Mouse (Mus musculus) kidney, postnatal 0 days (tissue): ENCODE data around the gene Ece2. TPM values are rescaled to one million over a fixed set of nuclear protein-coding genes. Genes with fewer than 3 reads are reported as not detected.

Experiments used
- ATAC-seq: fragments of 200-750 bp; cut with Nextera tagmentation; replicated peaks from 2 replicates; pipeline ENCODE4 v1.8.0; 2017; ENCODE audit warnings: low read depth, moderate number of reproducible peaks, moderate TSS enrichment, moderate library complexity; ENCODE audit not compliant: low FRiP score
- DNase-seq: peaks from one replicate; pipeline ENCODE4 v3.0.0-alpha.2; 2016; ENCODE audit warnings: low spot score
- H3K27ac ChIP-seq: fragments of 300-500 bp; sonication (generic); 2 replicates; pipeline ENCODE4 v1.5.1; 2014; ENCODE audit warnings: mild to moderate bottlenecking
- H3K27me3 ChIP-seq: fragments of 300-500 bp; sonication (generic); 2 replicates; pipeline ENCODE4 v1.6.1; 2014; ENCODE audit warnings: low read length, mixed read lengths; ENCODE audit not compliant: insufficient read depth
- H3K36me3 ChIP-seq: fragments of 300-500 bp; sonication (generic); 2 replicates; pipeline ENCODE4 v1.6.1; 2014; ENCODE audit warnings: low read length, mixed read lengths; ENCODE audit not compliant: insufficient read depth
- H3K4me1 ChIP-seq: fragments of 300-500 bp; sonication (generic); replicated peaks from 2 replicates; pipeline ENCODE4 v1.6.1; 2014; ENCODE audit warnings: antibody characterized with exemption, low read length, mixed read lengths; ENCODE audit not compliant: insufficient read depth
- H3K4me2 ChIP-seq: fragments of 300-500 bp; sonication (generic); 2 replicates; pipeline ENCODE4 v1.6.1; 2014; ENCODE audit warnings: mild to moderate bottlenecking, low read length, moderate library complexity, mixed read lengths
- H3K4me3 ChIP-seq: fragments of 300-500 bp; sonication (generic); replicated peaks from 2 replicates; pipeline ENCODE4 v1.5.1; 2014; ENCODE audit warnings: low read depth, low read length
- H3K9ac ChIP-seq: fragments of 300-500 bp; sonication (generic); 2 replicates; pipeline ENCODE4 v1.6.1; 2014; ENCODE audit warnings: low read depth, low read length
- H3K9me3 ChIP-seq: fragments of 300-500 bp; sonication (generic); replicated peaks from 2 replicates; pipeline ENCODE4 v1.6.1; 2016; ENCODE audit warnings: low read length, inconsistent platforms, mixed read lengths
- CTCF ChIP-seq: IDR thresholded peaks from 2 replicates; pipeline ENCODE4 v1.5.1; 2016; ENCODE audit warnings: antibody characterized with exemption, low read depth, mild to moderate bottlenecking, moderate library complexity
- WGBS: fragments of 180-500 bp; shearing (Covaris S2); extraction: QIAGEN DNeasy Blood & Tissue Kit; methylation state at CpG from one replicate; pipeline ENCODE4 v1.1.7; 2014; 5-methylcytosine and 5-hydroxymethylcytosine counted together
- polyA plus RNA-seq: library from polyadenylated mRNA; unstranded; fragments of >200 nt; fragmentation: Nextera tagmentation; extraction: Ambion mirVana; gene quantifications from 2 replicates; pipeline ENCODE4 v1.2.1, GENCODE M21; 2015

Gene Ece2
- polyA plus RNA-seq, 1 experiment from 2014 or later = 1.6 TPM

DNA sequence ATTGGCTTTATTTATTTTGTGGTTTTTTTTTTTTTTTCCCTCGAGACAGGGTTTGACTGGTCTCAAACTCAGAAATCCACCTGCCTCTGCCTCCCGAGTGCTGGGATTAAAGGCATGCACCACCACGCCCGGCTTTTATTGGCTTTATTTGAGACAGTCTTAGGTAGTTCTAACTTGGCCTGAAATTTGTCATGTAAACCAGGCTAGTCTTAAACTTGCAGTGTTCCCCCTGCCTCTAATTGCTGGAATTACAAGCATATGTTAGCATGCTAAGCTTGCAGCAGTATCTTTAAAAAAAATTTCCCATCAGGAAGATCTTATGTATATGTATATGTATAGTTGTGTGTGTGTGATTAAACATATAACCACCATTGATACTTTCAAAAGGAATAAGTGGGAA is 47.1 kb downstream of the Ece2 start:
- Histone ChIP-seq H3K4me2 (no peak overlapping the region), H3K27me3 (no peaks in the 10 kb centered on the region), H3K9me3 (no peaks in the 10 kb centered on the region), H3K4me1 (peaks cover 7% of the 10 kb centered on the region; the same call in 1 of the 2 replicates), H3K27ac (no peak overlapping the region), H3K36me3 (peaks cover 67% of the 10 kb centered on the region), H3K9ac (no peak overlapping the region), H3K4me3 (no peak overlapping the region)
- 73% methylated on average over 4 of the region's 4 CpGs for WGBS
- TF ChIP-seq CTCF = peak; percentile 32; the same call in 1 of the 2 replicates
- ATAC-seq = no peak
- DNase-seq = peak; percentile 52

DNA sequence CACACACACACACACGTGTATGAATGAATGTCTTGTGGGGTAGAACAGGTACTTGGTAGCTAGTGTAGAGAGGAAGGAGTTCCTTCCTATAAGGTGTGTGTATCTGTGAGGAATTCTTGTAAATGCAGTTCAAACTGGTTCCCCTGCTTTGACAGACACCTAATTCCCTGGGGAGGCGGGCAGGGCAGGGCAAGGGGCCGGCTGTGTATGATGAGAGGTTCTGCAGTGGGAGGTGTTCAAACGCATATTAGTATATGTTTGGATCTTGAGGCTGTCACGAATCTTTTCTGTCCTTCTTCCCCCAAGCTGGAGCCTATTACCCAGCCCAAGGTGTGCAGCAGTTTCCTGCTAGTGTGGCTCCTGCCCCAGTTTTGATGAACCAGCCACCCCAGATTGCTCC is 47.8 kb downstream of the Ece2 start:
- Histone ChIP-seq H3K27ac (no peak overlapping the region), H3K4me3 (no peak overlapping the region), H3K9ac (no peak overlapping the region), H3K4me2 (no peak overlapping the region), H3K4me1 (peaks cover 7% of the 10 kb centered on the region; the same call in 1 of the 2 replicates), H3K36me3 (peaks cover 74% of the 10 kb centered on the region), H3K9me3 (no peaks in the 10 kb centered on the region), H3K27me3 (no peaks in the 10 kb centered on the region)
- no peak for DNase-seq
- no peak for TF ChIP-seq CTCF
- ATAC-seq = no peak
- 73% methylated on average over 5 of the region's 5 CpGs for WGBS

DNA sequence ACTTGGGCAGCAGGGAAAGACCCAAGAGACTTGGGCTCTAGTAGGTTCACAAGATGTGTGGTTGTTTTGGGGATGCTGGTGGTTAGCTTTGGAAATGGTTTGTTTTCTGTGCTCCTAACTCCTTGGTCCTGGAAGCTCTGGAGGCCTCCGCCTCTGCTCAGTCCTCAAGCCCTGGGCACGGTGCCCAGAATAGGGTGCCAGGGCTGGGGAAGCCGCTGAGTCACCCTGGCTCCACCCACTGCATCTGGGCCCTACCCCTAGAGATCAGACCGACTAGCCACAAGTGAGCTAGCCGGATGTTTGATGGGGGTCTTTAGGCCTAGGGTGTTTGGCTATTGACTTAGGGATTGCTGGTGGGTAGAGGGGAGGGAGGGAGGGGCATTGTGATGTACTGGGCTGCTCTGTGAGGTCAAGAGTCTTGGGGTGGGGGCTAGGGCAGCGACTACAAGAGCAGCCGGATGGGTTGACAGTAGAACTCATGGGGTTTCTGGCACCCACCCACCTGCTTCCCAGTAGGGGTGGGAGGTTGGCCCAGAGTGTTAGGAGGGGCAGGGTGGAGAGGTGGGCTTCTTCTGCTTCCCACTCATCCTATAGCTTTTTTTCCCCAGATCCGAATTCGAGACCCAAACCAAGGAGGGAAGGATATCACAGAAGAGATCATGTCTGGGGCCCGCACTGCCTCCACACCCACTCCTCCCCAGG is 48.5 kb downstream of the Ece2 start:
- DNase-seq = peak; percentile 29
- no peak overlapping the region for H3K9ac ChIP-seq
- peaks cover 80% of the 10 kb centered on the region for H3K36me3 ChIP-seq
- no peak for ATAC-seq
- H3K9me3 ChIP-seq = no peaks in the 10 kb centered on the region
- H3K4me2 ChIP-seq = no peak overlapping the region
- H3K27me3 ChIP-seq = no peaks in the 10 kb centered on the region
- no peak for TF ChIP-seq CTCF
- 67% methylated on average over 10 of the region's 10 CpGs for WGBS
- peaks cover 7% of the 10 kb centered on the region; the same call in 1 of the 2 replicates for H3K4me1 ChIP-seq
- no peak overlapping the region for H3K4me3 ChIP-seq
- no peak overlapping the region for H3K27ac ChIP-seq

DNA sequence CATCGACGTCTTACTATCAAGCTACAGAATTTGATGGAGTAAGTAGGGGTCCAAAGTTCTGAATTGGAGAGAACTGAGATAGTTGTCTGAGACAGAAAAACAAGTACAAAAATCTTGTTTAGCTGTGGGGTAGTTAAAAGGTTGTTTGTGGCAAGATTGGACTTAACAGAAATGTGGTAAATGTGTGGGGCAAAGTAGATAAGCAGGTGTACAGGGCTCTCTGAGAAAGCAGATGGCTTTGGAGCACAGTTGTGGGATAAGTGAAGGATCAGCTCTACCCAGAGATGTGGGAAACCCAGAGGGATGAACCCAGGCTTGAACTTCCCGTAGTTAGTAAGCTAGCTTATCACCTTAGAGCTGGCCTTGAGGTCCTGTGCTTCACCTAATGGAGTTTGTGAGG is 61.1 kb downstream of the Ece2 start:
- Histone ChIP-seq H3K4me1 (0 out of 2 replicates have a peak, but pooled peaks cover 1% of the 10 kb centered on the region), H3K4me3 (no peak overlapping the region), H3K9ac (no peak overlapping the region), H3K9me3 (no peaks in the 10 kb centered on the region), H3K36me3 (peaks cover 55% of the 10 kb centered on the region), H3K27ac (no peak overlapping the region), H3K27me3 (no peaks in the 10 kb centered on the region), H3K4me2 (no peak overlapping the region)
- DNase-seq (no peak), ATAC-seq (no peak)
- WGBS = 85% methylated on average over 3 of the region's 3 CpGs
- no peak for TF ChIP-seq CTCF

DNA sequence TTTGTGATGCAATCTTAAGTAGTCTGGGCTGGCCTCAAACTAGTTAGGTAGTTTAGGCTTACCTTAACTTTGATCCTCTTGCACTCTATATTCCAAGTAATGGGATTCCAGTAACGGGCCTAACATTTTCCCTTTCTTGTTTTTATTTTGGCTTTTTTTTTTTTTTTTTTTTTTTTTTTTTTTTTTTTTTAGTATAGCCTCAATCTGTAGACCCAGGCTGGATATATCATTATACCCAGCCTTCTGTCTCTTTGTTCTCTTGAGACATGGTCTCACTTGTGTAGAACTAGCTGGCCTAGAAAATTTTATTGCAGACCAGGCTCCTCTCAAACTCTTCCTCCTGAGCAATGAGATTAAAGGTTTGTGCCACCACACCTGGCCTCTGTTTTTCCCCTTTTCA is 62.0 kb downstream of the Ece2 start:
- no peak overlapping the region for H3K27ac ChIP-seq
- no peaks in the 10 kb centered on the region for H3K27me3 ChIP-seq
- ATAC-seq (no peak), DNase-seq (no peak)
- H3K9ac ChIP-seq = no peak overlapping the region
- WGBS = 54% methylated on average over 1 of the region's 1 CpGs
- H3K9me3 ChIP-seq = no peaks in the 10 kb centered on the region
- H3K36me3 ChIP-seq = peaks cover 46% of the 10 kb centered on the region
- TF ChIP-seq CTCF = no peak
- H3K4me1 ChIP-seq = 0 out of 2 replicates have a peak, but pooled peaks cover 7% of the 10 kb centered on the region
- no peak overlapping the region for H3K4me2 ChIP-seq
- no peak overlapping the region for H3K4me3 ChIP-seq

DNA sequence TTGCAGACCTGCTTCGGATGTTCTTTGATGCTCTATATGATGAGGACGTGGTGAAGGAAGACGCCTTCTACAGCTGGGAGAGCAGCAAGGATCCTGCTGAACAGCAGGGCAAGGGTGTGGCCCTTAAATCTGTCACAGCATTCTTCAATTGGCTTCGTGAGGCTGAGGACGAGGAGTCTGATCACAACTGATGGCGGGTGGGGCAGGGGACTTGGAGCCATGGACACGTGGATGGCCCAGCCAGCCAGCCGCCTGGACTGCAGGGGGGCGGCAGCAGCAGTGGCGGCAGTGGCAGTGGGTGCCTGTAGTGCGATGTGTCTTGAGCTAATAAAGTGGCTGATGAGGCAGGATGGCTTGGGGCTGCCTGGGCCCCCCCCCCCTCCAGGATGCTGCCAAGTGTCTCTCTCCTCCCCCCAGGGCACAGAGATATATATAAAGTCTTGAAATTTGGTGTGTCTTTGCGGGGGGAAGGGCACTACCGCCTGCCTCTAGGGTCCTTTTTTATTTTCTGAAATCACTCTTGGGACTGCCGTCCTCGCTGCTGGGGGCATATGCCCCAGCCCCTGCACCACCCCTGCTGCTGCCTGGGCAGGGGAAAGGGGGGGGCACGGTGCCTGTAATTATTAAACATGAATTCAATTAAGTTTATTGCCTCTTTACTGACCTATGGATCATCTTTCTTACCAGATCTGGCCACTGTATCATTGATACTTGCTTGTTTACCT is 62.8 kb downstream of the Ece2 start:
- H3K4me3 ChIP-seq = no peak overlapping the region
- H3K36me3 ChIP-seq = peaks cover 39% of the 10 kb centered on the region
- TF ChIP-seq CTCF = no peak

More for the DNA sequence above, 62.8 kb downstream of the Ece2 start:
- Histone ChIP-seq H3K4me2 (peak overlapping the region; percentile 96; the same call in 1 of the 2 replicates), H3K4me1 (0 out of 2 replicates have a peak, but pooled peaks cover 7% of the 10 kb centered on the region), H3K27ac (no peak overlapping the region), H3K9ac (no peak overlapping the region), H3K27me3 (no peaks in the 10 kb centered on the region), H3K9me3 (no peaks in the 10 kb centered on the region)
- DNase-seq = no peak
- 49% methylated on average over 16 of the region's 16 CpGs for WGBS
- no peak for ATAC-seq
